ENCODE assay signal across 22 mouse cellular contexts in genomic region chr4:103219011-103219410, GRCm38 (mm10). TPM values are rescaled to one million over a fixed set of nuclear protein-coding genes. Genes with fewer than 3 reads are reported as not detected.
A peak's percentile ranks its signal among the peaks of the same experiment; 100 is the strongest.
DNase-seq lines count a peak whose midpoint lies in the region; ATAC-seq and TF ChIP-seq lines count a peak whose summit lies in the region.
"Had no signal": no experiment of that assay in that cellular context is flagged by ENCODE, and none has a peak within 500 bp of the region (broad histone marks: within the 10 kb centered on the region; RNA-seq: fewer than 3 reads in every experiment).

No protein-coding gene starts in this region.

- no peaks in the 10 kb centered on the region for H3K27me3 ChIP-seq in hindbrain, postnatal 0 days (ENCODE audit: insufficient read depth, low read length)
- H3K27me3 ChIP-seq in hindbrain, embryonic 10.5 days (ENCODE audit: insufficient read depth, poor library complexity, severe bottlenecking) = no peaks in the 10 kb centered on the region
- no peaks in the 10 kb centered on the region for H3K27me3 ChIP-seq in embryonic facial prominence, embryonic 12.5 days
- H3K27me3 ChIP-seq: heart, embryonic 15.5 days; liver, embryonic 13.5 days; midbrain, embryonic 13.5 days; neural tube, embryonic 13.5 days had no signal

- H3K27ac ChIP-seq in hindbrain, postnatal 0 days = no peak overlapping the region
- no peak overlapping the region for H3K27ac ChIP-seq in hindbrain, embryonic 10.5 days
- H3K27ac ChIP-seq in embryonic facial prominence, embryonic 12.5 days = peak overlapping the region; percentile 59; the same call in 1 of the 2 replicates
- H3K27ac ChIP-seq: heart, embryonic 15.5 days; left cerebral cortex, adult 2 months; liver, embryonic 13.5 days; midbrain, embryonic 13.5 days; neural tube, embryonic 13.5 days had no signal

- H3K9ac ChIP-seq in hindbrain, postnatal 0 days (replicated peaks; ENCODE audit: low read length) = no peak overlapping the region
- no peak overlapping the region for H3K9ac ChIP-seq in embryonic facial prominence, embryonic 12.5 days
- H3K9ac ChIP-seq: forebrain, postnatal 0 days; heart, embryonic 15.5 days; liver, embryonic 13.5 days; midbrain, embryonic 13.5 days; neural tube, embryonic 13.5 days had no signal

- H3K4me2 ChIP-seq in hindbrain, postnatal 0 days (ENCODE audit: low read depth, low read length) = no peak overlapping the region
- H3K4me2 ChIP-seq in embryonic facial prominence, embryonic 12.5 days (replicated peaks) = no peak overlapping the region
- H3K4me2 ChIP-seq: heart, embryonic 15.5 days; liver, embryonic 13.5 days; midbrain, embryonic 13.5 days; neural tube, embryonic 13.5 days had no signal

- 58% methylated on average over 5 of the region's 5 CpGs for WGBS in hindbrain, postnatal 0 days
- WGBS in hindbrain, embryonic 10.5 days = 75% methylated on average over 5 of the region's 5 CpGs
- WGBS in embryonic facial prominence, embryonic 12.5 days = 29% methylated on average over 5 of the region's 5 CpGs

- no peak for ATAC-seq in hindbrain, postnatal 0 days
- ATAC-seq in embryonic facial prominence, embryonic 12.5 days (ENCODE audit: insufficient number of reproducible peaks, insufficient read depth, low FRiP score, low TSS enrichment) = no peak
- ATAC-seq: forebrain, postnatal 0 days; midbrain, embryonic 13.5 days had no signal

- TF ChIP-seq CTCF in hindbrain, postnatal 0 days (IDR thresholded peaks at IDR 0.05; ENCODE audit: low read depth) = no peak

- no peaks in the 10 kb centered on the region for H3K36me3 ChIP-seq in hindbrain, postnatal 0 days (ENCODE audit: insufficient read depth, low read length)
- no peaks in the 10 kb centered on the region; the same call in 1 of the 2 replicates for H3K36me3 ChIP-seq in hindbrain, embryonic 10.5 days
- H3K36me3 ChIP-seq in embryonic facial prominence, embryonic 12.5 days = no peaks in the 10 kb centered on the region
- H3K36me3 ChIP-seq: heart, embryonic 15.5 days; liver, embryonic 13.5 days; midbrain, embryonic 13.5 days; neural tube, embryonic 13.5 days had no signal

- H3K9me3 ChIP-seq in hindbrain, postnatal 0 days (ENCODE audit: low read length) = no peaks in the 10 kb centered on the region
- no peaks in the 10 kb centered on the region for H3K9me3 ChIP-seq in hindbrain, embryonic 10.5 days
- H3K9me3 ChIP-seq in embryonic facial prominence, embryonic 12.5 days = no peaks in the 10 kb centered on the region
- H3K9me3 ChIP-seq: heart, embryonic 15.5 days; liver, embryonic 13.5 days; midbrain, embryonic 13.5 days; neural tube, embryonic 13.5 days had no signal

- H3K4me1 ChIP-seq in hindbrain, postnatal 0 days (ENCODE audit: insufficient read depth, low read length) = no peaks in the 10 kb centered on the region; the same call in 1 of the 2 replicates
- H3K4me1 ChIP-seq in hindbrain, embryonic 10.5 days (replicated peaks) = peaks cover 25% of the 10 kb centered on the region
- H3K4me1 ChIP-seq in embryonic facial prominence, embryonic 12.5 days = peaks cover 21% of the 10 kb centered on the region

- DNase-seq in hindbrain, postnatal 0 days (ENCODE audit: low spot score) = peak; percentile 17
- no peak for DNase-seq in hindbrain, embryonic 10.5 days (ENCODE audit: low spot score)
- peak; percentile 70 for DNase-seq in forelimb bud, embryonic 11.5 days (ENCODE audit: low read depth, low spot score)
- no peak for DNase-seq in kidney, postnatal 4 days
- DNase-seq in gastrocnemius, adult 18-20 months (ENCODE audit: low spot score) = no peak
- no peak for DNase-seq in gastrocnemius, adult 8-10 months (ENCODE audit: low spot score in 2 of 2)
- DNase-seq: adrenal gland, adult 2 months; cerebellum, adult 18-20 months; cerebellum, postnatal 25 days; forebrain, postnatal 0 days; heart, postnatal 36 days; kidney, adult 18-20 months; liver, embryonic 13.5 days; lung, adult 2 months; lung, postnatal 14 days; retina, postnatal 1 day had no signal

- H3K4me3 ChIP-seq in hindbrain, postnatal 0 days (ENCODE audit: low read length) = no peak overlapping the region
- no peak overlapping the region for H3K4me3 ChIP-seq in hindbrain, embryonic 10.5 days
- H3K4me3 ChIP-seq in embryonic facial prominence, embryonic 12.5 days = no peak overlapping the region
- H3K4me3 ChIP-seq: heart, embryonic 15.5 days; left cerebral cortex, adult 2 months; liver, embryonic 13.5 days; midbrain, embryonic 13.5 days; myocyte; neural tube, embryonic 13.5 days had no signal

RNA-seq across cellular contexts. Expression of gene Slc35d1, which starts 4.0 kb away (rescaled TPM):
- total RNA-seq in hindbrain, postnatal 0 days (2014; rRNA removed) = 4.0 and 4.9 TPM in 2 replicates
- 5.1 and 6.1 TPM in 2 replicates for polyA plus RNA-seq in hindbrain, postnatal 0 days (2015; fragmentation: Nextera tagmentation; extraction: Ambion mirVana)
- polyA plus RNA-seq in hindbrain, embryonic 10.5 days (2016; fragmentation: Nextera tagmentation; extraction: Ambion mirVana) = 8.0 and 10.2 TPM in 2 replicates
- 13.5 and 14.9 TPM in 2 replicates for polyA plus RNA-seq in embryonic facial prominence, embryonic 12.5 days (2016; fragmentation: Nextera tagmentation; extraction: Ambion mirVana)
- total RNA-seq in gastrocnemius, adult 18-20 months (2021) = 1 to 10 TPM; 6.0 to 7.4 TPM
- total RNA-seq in gastrocnemius, adult 8-10 months (2022) = 1 to 10 TPM; 5.6 to 8.4 (median 6.9) TPM

Comparison
In these comparisons a context has a peak if more than half of its experiments do, and no peak if none do; other contexts are left out.
1. DNase-seq: peak in hindbrain, postnatal 0 days (single experiment) and forelimb bud, embryonic 11.5 days (single experiment); none in hindbrain, embryonic 10.5 days (single experiment), kidney, postnatal 4 days (0 of 2), gastrocnemius, adult 18-20 months (single experiment) and gastrocnemius, adult 8-10 months (0 of 2).